Mouse (Mus musculus) lung, adult 2 months (tissue): ENCODE results near the gene Nufip2. TPM values are rescaled to one million over a fixed set of nuclear protein-coding genes. Genes with fewer than 3 reads are reported as not detected.

Experiments
- DNase-seq: peaks from one replicate; pipeline ENCODE4 v3.0.0; 2022
- H3K4me1 ChIP-seq: fragments of 200-500 bp; 2 replicates; pipeline ENCODE4 v1.6.1; 2011; ENCODE audit warnings: low read length; ENCODE audit not compliant: control insufficient read depth, insufficient read depth
- H3K4me3 ChIP-seq: fragments of 200-500 bp; replicated peaks from 2 replicates; pipeline ENCODE3; 2011; ENCODE audit warnings: low read depth, mild to moderate bottlenecking, control low read depth, low read length; ENCODE audit errors: extremely low read depth
- CTCF ChIP-seq: fragments of 200-500 bp; IDR thresholded peaks from 2 replicates; pipeline ENCODE4 v1.5.1; 2011; ENCODE audit warnings: mild to moderate bottlenecking, low read length, control low read depth; ENCODE audit not compliant: insufficient read depth
- POLR2A ChIP-seq: fragments of 200-500 bp; IDR thresholded peaks from 2 replicates; pipeline ENCODE4 v1.6.1; 2011; ENCODE audit warnings: low read depth, mild to moderate bottlenecking, control low read depth, low read length, borderline replicate concordance; ENCODE audit errors: extremely low read depth
- WGBS: fragments of 180-500 bp; shearing (Covaris S2); methylation state at CpG from one replicate; pipeline ENCODE4 v1.1.7; 2018; 5-methylcytosine and 5-hydroxymethylcytosine counted together
- polyA plus RNA-seq: library from polyadenylated mRNA; depleted of rRNA; stranded (reverse); fragments of >200 nt; gene quantifications from 2 replicates; pipeline ENCODE4 v1.2.3, GENCODE M21; 2012

Gene Nufip2
- polyA plus RNA-seq, 1 experiment = 11.6 TPM

- no peak for DNase-seq
- Histone ChIP-seq H3K4me3 (no peak overlapping the region), H3K4me1 (peaks cover 39% of the 10 kb centered on the region)
- 45% methylated on average over 7 of the region's 7 CpGs for WGBS
- TF ChIP-seq CTCF = no peak
- TF ChIP-seq POLR2A = no peak
These were observed 95.1 kb downstream of the Nufip2 start for GRCm38 (mm10) chr11:77781088-77781487.

GRCm38 (mm10) chr11:77782104-77782815 lies 96.3 kb downstream of the Nufip2 start:
- Histone ChIP-seq H3K4me3 (no peak overlapping the region), H3K4me1 (peaks cover 45% of the 10 kb centered on the region)
- WGBS = 75% methylated on average over 7 of the region's 7 CpGs
- no peak for DNase-seq
- no peak for TF ChIP-seq POLR2A
- no peak for TF ChIP-seq CTCF

GRCm38 (mm10) chr11:77783211-77783746 lies 97.3 kb downstream of the Nufip2 start:
- TF ChIP-seq CTCF (no peak), POLR2A (no peak)
- DNase-seq = peak; percentile 36
- Histone ChIP-seq H3K4me3 (no peak overlapping the region), H3K4me1 (peaks cover 45% of the 10 kb centered on the region)
- 30% methylated on average over 10 of the region's 10 CpGs for WGBS

GRCm38 (mm10) chr11:77783747-77784646 lies 98.0 kb downstream of the Nufip2 start:
- H3K4me3 ChIP-seq = no peak overlapping the region
- TF ChIP-seq CTCF = peak; percentile 47; the same call in 1 of the 2 replicates
- TF ChIP-seq POLR2A = no peak
- DNase-seq = peak; percentile 56
- 16% methylated on average over 18 of the region's 18 CpGs for WGBS
- peaks cover 45% of the 10 kb centered on the region for H3K4me1 ChIP-seq

GRCm38 (mm10) chr11:77784894-77785293 lies 98.9 kb downstream of the Nufip2 start:
- Histone ChIP-seq H3K4me1 (peaks cover 45% of the 10 kb centered on the region), H3K4me3 (no peak overlapping the region)
- WGBS = 49% methylated on average over 9 of the region's 9 CpGs
- no peak for DNase-seq
- no peak for TF ChIP-seq POLR2A
- no peak for TF ChIP-seq CTCF

- H3K4me1 ChIP-seq = peaks cover 48% of the 10 kb centered on the region
- TF ChIP-seq POLR2A (no peak), CTCF (no peak)
- H3K4me3 ChIP-seq = no peak overlapping the region
- no peak for DNase-seq
- 27% methylated on average over 5 of the region's 5 CpGs for WGBS
These were observed 99.4 kb downstream of the Nufip2 start for GRCm38 (mm10) chr11:77785396-77785767.

- TF ChIP-seq CTCF (no peak), POLR2A (peak; percentile 61; the same call in 1 of the 2 replicates)
- Histone ChIP-seq H3K4me1 (peaks cover 53% of the 10 kb centered on the region), H3K4me3 (no peak overlapping the region)
- WGBS = 21% methylated on average over 7 of the region's 7 CpGs
- DNase-seq = peak; percentile 72
These were observed 100.0 kb downstream of the Nufip2 start for GRCm38 (mm10) chr11:77785768-77786561.

- WGBS = 75% methylated on average over 5 of the region's 5 CpGs
- no peak for DNase-seq
- Histone ChIP-seq H3K4me3 (no peak within 1 kb of the TSS), H3K4me1 (peaks cover 60% of the 10 kb centered on the region)
- TF ChIP-seq CTCF = no peak
- no peak for TF ChIP-seq POLR2A
These were observed 101.8 kb downstream of the Nufip2 start, which contains the start of gene Gm10277 for GRCm38 (mm10) chr11:77787707-77788106. Gm10277 (minus strand) TSS chr11:77787747.

- 95% methylated on average over 5 of the region's 5 CpGs for WGBS
- Histone ChIP-seq H3K4me3 (no peak overlapping the region), H3K4me1 (peaks cover 46% of the 10 kb centered on the region)
- DNase-seq = no peak
- no peak for TF ChIP-seq CTCF
- TF ChIP-seq POLR2A = no peak
These were observed 103.6 kb downstream of the Nufip2 start for GRCm38 (mm10) chr11:77789512-77789911.
